ENCODE assay signal across 10 mouse cellular contexts in the genomic region with DNA sequence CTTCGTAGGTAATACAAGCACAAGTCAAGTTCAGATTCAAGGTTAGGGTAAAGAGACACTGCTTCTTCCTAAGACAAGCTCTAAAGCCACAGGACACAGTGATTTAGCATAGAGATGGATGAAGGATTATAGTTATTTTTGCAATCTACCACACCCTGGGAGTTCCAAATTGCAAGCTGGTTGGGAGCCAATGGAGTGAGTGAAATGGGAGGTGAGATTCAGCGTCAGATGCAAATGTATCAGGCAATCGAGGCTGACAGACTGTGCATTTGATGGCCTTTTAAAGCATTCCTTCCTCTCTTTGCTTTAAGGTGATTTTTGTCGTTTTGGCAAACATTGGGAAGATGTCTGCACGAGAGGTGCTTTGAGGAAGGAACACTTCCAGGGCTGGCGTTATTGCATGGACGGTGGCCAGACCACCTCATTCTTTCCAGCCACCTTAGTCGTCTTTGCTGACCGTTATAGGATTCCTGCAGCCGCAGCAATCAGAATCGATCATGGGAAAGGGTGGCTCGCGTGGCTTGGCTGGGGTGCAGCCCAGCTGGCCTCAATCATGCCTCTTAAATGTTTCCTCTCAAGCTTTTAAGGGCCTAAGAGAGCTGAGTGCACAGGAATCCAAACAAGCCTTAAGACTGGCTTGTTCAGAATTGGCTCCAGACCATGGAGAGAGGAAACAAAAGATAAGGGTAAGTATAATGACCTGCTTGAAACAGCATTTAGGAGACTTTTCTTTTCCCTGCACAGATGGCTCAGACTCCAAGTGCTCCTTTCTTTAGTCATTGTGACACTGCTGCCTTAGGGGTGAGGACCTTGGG.
DNase-seq lines count a peak whose midpoint lies in the region; ATAC-seq lines count a peak whose summit lies in the region.
"Had no signal": no experiment of that assay in that cellular context is flagged by ENCODE, and none has a peak within 500 bp of the region (broad histone marks: within the 10 kb centered on the region; RNA-seq: fewer than 3 reads in every experiment).

No protein-coding gene starts in this region.

- no peak overlapping the region for H3K4me2 ChIP-seq in limb, embryonic 15.5 days

- ATAC-seq in limb, embryonic 15.5 days (ENCODE audit: insufficient number of reproducible peaks, low FRiP score, low TSS enrichment, low read depth), result peak; percentile 48; the same call in 1 of the 2 replicates
- no peak for ATAC-seq in granulocyte monocyte progenitor cell, adult 5-6 weeks (replicated peaks; ENCODE audit: poor library complexity, severe bottlenecking)

- H3K9ac ChIP-seq in limb, embryonic 15.5 days, result no peak overlapping the region

- intact Hi-C loops in heart, postnatal 14 days (cut with DNase I), result no loop called here

- no peak overlapping the region for H3K27ac ChIP-seq in limb, embryonic 15.5 days

- peaks cover 17% of the 10 kb centered on the region for H3K4me1 ChIP-seq in limb, embryonic 15.5 days

- H3K36me3 ChIP-seq in limb, embryonic 15.5 days, result no peaks in the 10 kb centered on the region

- H3K9me3 ChIP-seq in limb, embryonic 15.5 days, result no peaks in the 10 kb centered on the region

- H3K27me3 ChIP-seq in limb, embryonic 15.5 days, result no peaks in the 10 kb centered on the region

- 31% methylated on average over 13 of the region's 13 CpGs for WGBS in limb, embryonic 15.5 days

- H3K4me3 ChIP-seq in limb, embryonic 15.5 days, result no peak overlapping the region

- peak; percentile 2 to 3 for DNase-seq in heart, postnatal 14 days
- no peak for DNase-seq in heart, adult 8-10 months (ENCODE audit: low spot score)
- DNase-seq in Muller cell, postnatal 12 days (ENCODE audit: inconsistent ontology term), result peak; percentile 75
- peak; percentile 50 for DNase-seq in embryo, embryonic 11 days
- no peak for DNase-seq in thymus, postnatal 10 days (ENCODE audit: low spot score in 2 of 2)
- DNase-seq in cerebellum, postnatal 4 days (ENCODE audit: low spot score in 2 of 2), result no peak
- DNase-seq: kidney, postnatal 36 days; thymus, postnatal 14 days had no signal

Comparison
In these comparisons a context has a peak if more than half of its experiments do, and no peak if none do; other contexts are left out.
1. DNase-seq: peak in heart, postnatal 14 days (2 of 2), Muller cell, postnatal 12 days (single experiment) and embryo, embryonic 11 days (single experiment); none in heart, adult 8-10 months (single experiment), thymus, postnatal 10 days (0 of 2) and cerebellum, postnatal 4 days (0 of 2).